Mouse (Mus musculus) lung, postnatal 0 days (tissue): ENCODE results near the gene Parg.
A peak's percentile ranks its signal among the peaks of the same experiment; 100 is the strongest.

Experiments
- CTCF ChIP-seq: IDR thresholded peaks from 2 replicates; pipeline ENCODE4 v1.5.1; 2016; ENCODE audit warnings: antibody characterized with exemption, mild to moderate bottlenecking
- EP300 ChIP-seq: IDR thresholded peaks from 2 replicates; pipeline ENCODE4 v1.6.1; 2016; ENCODE audit warnings: antibody characterized with exemption, mild to moderate bottlenecking, control low read depth

- TF ChIP-seq CTCF (peak; percentile 67), EP300 (no peak)
These were observed 108.1 kb downstream of the Parg start for GRCm38 (mm10) chr14:32309876-32310275.
